Mouse (Mus musculus): Measurements from ENCODE around the gene Sys1. TPM values are rescaled to one million over a fixed set of nuclear protein-coding genes. Genes with fewer than 3 reads are reported as not detected.

Gene Sys1
- polyA plus RNA-seq, 1 experiment: 105 TPM

- Histone ChIP-seq H3K4me3 (replicated peaks) (no peak overlapping the region), H3K27me3 (replicated peaks) (peaks cover 69% of the 10 kb centered on the region), H3K36me3 (replicated peaks; ENCODE audit: low read length) (no peaks in the 10 kb centered on the region), H3K4me1 (0 out of 2 replicates have a peak, but pooled peaks cover 4% of the 10 kb centered on the region), H3K9me3 (peaks cover 16% of the 10 kb centered on the region)
- TF ChIP-seq FLI1 (IDR thresholded peaks at IDR 0.05; ENCODE audit: low read length) (no peak), GATA1 (IDR thresholded peaks at IDR 0.05; ENCODE audit: borderline replicate concordance, low read length) (no peak)
Observed at GRCm38 (mm10) chr2:164448921-164449320, 7.8 kb upstream of the Sys1 start.

GRCm38 (mm10) chr2:164449341-164450042, 7.3 kb upstream of the Sys1 start:
- H3K36me3 ChIP-seq (replicated peaks; ENCODE audit: low read length): no peaks in the 10 kb centered on the region
- no peak for TF ChIP-seq GATA1 (IDR thresholded peaks at IDR 0.05; ENCODE audit: borderline replicate concordance, low read length)
- TF ChIP-seq FLI1 (IDR thresholded peaks at IDR 0.05; ENCODE audit: low read length): no peak
- peaks cover 16% of the 10 kb centered on the region for H3K9me3 ChIP-seq
- no peak overlapping the region for H3K4me3 ChIP-seq (replicated peaks)
- 0 out of 2 replicates have a peak, but pooled peaks cover 4% of the 10 kb centered on the region for H3K4me1 ChIP-seq
- peaks cover 67% of the 10 kb centered on the region for H3K27me3 ChIP-seq (replicated peaks)

- Histone ChIP-seq H3K36me3 (replicated peaks; ENCODE audit: low read length) (no peaks in the 10 kb centered on the region), H3K27me3 (replicated peaks) (peaks cover 66% of the 10 kb centered on the region), H3K4me1 (peaks cover 16% of the 10 kb centered on the region), H3K9me3 (peaks cover 16% of the 10 kb centered on the region), H3K4me3 (replicated peaks) (no peak overlapping the region)
- no peak for TF ChIP-seq FLI1 (IDR thresholded peaks at IDR 0.05; ENCODE audit: low read length)
- no peak for TF ChIP-seq GATA1 (IDR thresholded peaks at IDR 0.05; ENCODE audit: borderline replicate concordance, low read length)
Observed at GRCm38 (mm10) chr2:164452000-164452676, 4.6 kb upstream of the Sys1 start.

- Histone ChIP-seq H3K9me3 (peaks cover 16% of the 10 kb centered on the region), H3K27me3 (replicated peaks) (peaks cover 67% of the 10 kb centered on the region), H3K4me3 (replicated peaks) (no peak overlapping the region), H3K36me3 (replicated peaks; ENCODE audit: low read length) (no peaks in the 10 kb centered on the region), H3K4me1 (peaks cover 16% of the 10 kb centered on the region)
- no peak for TF ChIP-seq FLI1 (IDR thresholded peaks at IDR 0.05; ENCODE audit: low read length)
- no peak for TF ChIP-seq GATA1 (IDR thresholded peaks at IDR 0.05; ENCODE audit: borderline replicate concordance, low read length)
Observed at GRCm38 (mm10) chr2:164453047-164453757, 3.6 kb upstream of the Sys1 start.

GRCm38 (mm10) chr2:164453887-164454500, 2.8 kb upstream of the Sys1 start:
- peaks cover 16% of the 10 kb centered on the region for H3K9me3 ChIP-seq
- H3K4me1 ChIP-seq: peaks cover 20% of the 10 kb centered on the region
- H3K27me3 ChIP-seq (replicated peaks): peaks cover 63% of the 10 kb centered on the region
- TF ChIP-seq GATA1 (IDR thresholded peaks at IDR 0.05; ENCODE audit: borderline replicate concordance, low read length): no peak
- TF ChIP-seq FLI1 (IDR thresholded peaks at IDR 0.05; ENCODE audit: low read length): no peak
- no peak overlapping the region for H3K4me3 ChIP-seq (replicated peaks)
- H3K36me3 ChIP-seq (replicated peaks; ENCODE audit: low read length): no peaks in the 10 kb centered on the region

- no peak overlapping the region for H3K4me3 ChIP-seq (replicated peaks)
- peaks cover 9% of the 10 kb centered on the region for H3K9me3 ChIP-seq
- peaks cover 56% of the 10 kb centered on the region for H3K27me3 ChIP-seq (replicated peaks)
- H3K4me1 ChIP-seq: peaks cover 20% of the 10 kb centered on the region
- TF ChIP-seq GATA1 (IDR thresholded peaks at IDR 0.05; ENCODE audit: borderline replicate concordance, low read length): no peak
- H3K36me3 ChIP-seq (replicated peaks; ENCODE audit: low read length): no peaks in the 10 kb centered on the region
Observed at GRCm38 (mm10) chr2:164454846-164455245, 1.9 kb upstream of the Sys1 start.

- H3K36me3 ChIP-seq (replicated peaks; ENCODE audit: low read length): no peaks in the 10 kb centered on the region
- peaks cover 2% of the 10 kb centered on the region for H3K9me3 ChIP-seq
- no peak overlapping the region for H3K4me3 ChIP-seq (replicated peaks)
- H3K27me3 ChIP-seq (replicated peaks): peaks cover 49% of the 10 kb centered on the region
- peaks cover 20% of the 10 kb centered on the region for H3K4me1 ChIP-seq
- TF ChIP-seq FLI1 (IDR thresholded peaks at IDR 0.05; ENCODE audit: low read length) (no peak), GATA1 (IDR thresholded peaks at IDR 0.05; ENCODE audit: borderline replicate concordance, low read length) (no peak)
Observed at GRCm38 (mm10) chr2:164455421-164456190, 1.2 kb upstream of the Sys1 start.

GRCm38 (mm10) chr2:164456413-164456812, 351 bp upstream of the Sys1 start:
- no peak overlapping the region for H3K4me3 ChIP-seq (replicated peaks)
- no peaks in the 10 kb centered on the region for H3K9me3 ChIP-seq
- peaks cover 20% of the 10 kb centered on the region for H3K4me1 ChIP-seq
- peaks cover 42% of the 10 kb centered on the region for H3K27me3 ChIP-seq (replicated peaks)
- TF ChIP-seq FLI1 (IDR thresholded peaks at IDR 0.05; ENCODE audit: low read length) (no peak), GATA1 (IDR thresholded peaks at IDR 0.05; ENCODE audit: borderline replicate concordance, low read length) (no peak)
- H3K36me3 ChIP-seq (replicated peaks; ENCODE audit: low read length): no peaks in the 10 kb centered on the region

- H3K4me3 ChIP-seq (replicated peaks): no peak overlapping the region
- peaks cover 29% of the 10 kb centered on the region for H3K27me3 ChIP-seq (replicated peaks)
- H3K4me1 ChIP-seq: peaks cover 28% of the 10 kb centered on the region
- no peak for TF ChIP-seq GATA1 (IDR thresholded peaks at IDR 0.05; ENCODE audit: borderline replicate concordance, low read length)
- no peak for TF ChIP-seq FLI1 (IDR thresholded peaks at IDR 0.05; ENCODE audit: low read length)
- peaks cover 5% of the 10 kb centered on the region for H3K36me3 ChIP-seq (replicated peaks; ENCODE audit: low read length)
- no peaks in the 10 kb centered on the region for H3K9me3 ChIP-seq
Observed at GRCm38 (mm10) chr2:164457942-164458341, 1.2 kb downstream of the Sys1 start.
